Mouse (Mus musculus): Measurements from ENCODE around the gene Zfp950.

DNA sequence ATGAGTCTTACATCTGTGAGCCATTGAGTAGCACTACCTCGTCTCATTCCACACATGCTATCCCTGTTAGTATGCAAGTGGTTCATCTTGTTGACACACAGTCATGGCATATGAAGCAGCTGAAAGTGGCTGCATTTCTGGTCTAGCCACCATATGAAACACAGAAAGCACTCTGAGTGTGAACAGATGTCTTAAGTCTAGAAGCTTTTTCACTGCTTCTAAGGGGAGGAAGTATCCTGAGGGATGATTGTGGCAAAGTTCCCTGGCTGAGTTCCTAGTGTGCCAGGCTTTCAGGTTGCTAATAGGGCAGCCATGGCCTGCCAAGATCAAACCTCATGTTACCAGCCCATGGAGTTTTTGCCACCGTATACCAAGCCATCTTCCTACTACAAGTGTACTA, 92.0 kb downstream of the Zfp950 start:
- TF ChIP-seq POLR2A (IDR thresholded peaks at IDR 0.05; ENCODE audit: insufficient read depth, low read length), result no peak
- TF ChIP-seq CTCF (IDR thresholded peaks at IDR 0.05; ENCODE audit: low read depth, low read length), result no peak

Data from ES-Bruce4 (cell line).